Mouse (Mus musculus) common myeloid progenitor, adult 5-6 weeks (primary cell): ENCODE measurements around the gene Myo18a. TPM values are rescaled to one million over a fixed set of nuclear protein-coding genes. Genes with fewer than 3 reads are reported as not detected.
A peak's percentile ranks its signal among the peaks of the same experiment; 100 is the strongest.

Source experiments
- ATAC-seq: replicated peaks from 2 replicates; pipeline ENCODE4 v1.8.0; 2016; ENCODE audit warnings: low read depth, mild to moderate bottlenecking, moderate TSS enrichment, inconsistent platforms; ENCODE audit not compliant: poor library complexity, severe bottlenecking
- total RNA-seq: library from RNA; stranded (forward); fragments of 200-1000, 187-1606 nt; gene quantifications from 2 replicates; pipeline ENCODE4 v1.2.3, GENCODE M21; 2017

The Myo18a gene
- total RNA-seq, 1 experiment from 2014 or later, result 140 TPM

- no peak for ATAC-seq
Observed at GRCm38 (mm10) chr11:77857089-77857488, 94.0 kb downstream of the Myo18a start.

- no peak for ATAC-seq
Observed at GRCm38 (mm10) chr11:77858589-77858988, 95.5 kb downstream of the Myo18a start.

- no peak for ATAC-seq
Observed at GRCm38 (mm10) chr11:77860947-77861346, 97.9 kb downstream of the Myo18a start.

- no peak for ATAC-seq
Observed at GRCm38 (mm10) chr11:77862887-77863286, 99.8 kb downstream of the Myo18a start.

GRCm38 (mm10) chr11:77864771-77865170 lies 101.7 kb downstream of the Myo18a start:
- no peak for ATAC-seq

GRCm38 (mm10) chr11:77867419-77868083 lies 104.5 kb downstream of the Myo18a start:
- ATAC-seq, result no peak

- no peak for ATAC-seq
Observed at GRCm38 (mm10) chr11:77871436-77871835, 108.4 kb downstream of the Myo18a start.

- ATAC-seq, result no peak
Observed at GRCm38 (mm10) chr11:77872236-77872635, 109.2 kb downstream of the Myo18a start.

- ATAC-seq, result peak; percentile 26; the same call in 1 of the 2 replicates
Observed at GRCm38 (mm10) chr11:77872685-77873084, 109.6 kb downstream of the Myo18a start.

- ATAC-seq, result 0 out of 2 replicates have a peak, but pooled peaks have one; percentile 43
Observed at GRCm38 (mm10) chr11:77873116-77873515, 110.1 kb downstream of the Myo18a start.

- no peak for ATAC-seq
Observed at GRCm38 (mm10) chr11:77874685-77875231, 111.7 kb downstream of the Myo18a start.

GRCm38 (mm10) chr11:77875269-77875668 lies 112.2 kb downstream of the Myo18a start:
- ATAC-seq, result no peak

GRCm38 (mm10) chr11:77875847-77876759 lies 113.1 kb downstream of the Myo18a start:
- ATAC-seq, result peak; percentile 61

GRCm38 (mm10) chr11:77876760-77877148 lies 113.7 kb downstream of the Myo18a start:
- 0 out of 2 replicates have a peak, but pooled peaks have one; percentile 6 for ATAC-seq

GRCm38 (mm10) chr11:77884524-77885245 lies 121.6 kb downstream of the Myo18a start:
- no peak for ATAC-seq

- ATAC-seq, result no peak
Observed at GRCm38 (mm10) chr11:77885246-77885575, 122.2 kb downstream of the Myo18a start.

- ATAC-seq, result peak; percentile 90
Observed at GRCm38 (mm10) chr11:77887373-77887960, 124.4 kb downstream of the Myo18a start.

GRCm38 (mm10) chr11:77888846-77889245 lies 125.8 kb downstream of the Myo18a start:
- ATAC-seq, result no peak

GRCm38 (mm10) chr11:77889484-77889883 lies 126.4 kb downstream of the Myo18a start:
- no peak for ATAC-seq
